Mouse (Mus musculus) midbrain, embryonic 12.5 days (tissue): ENCODE measurements around the gene Inpp5a. TPM values are rescaled to one million over a fixed set of nuclear protein-coding genes. Genes with fewer than 3 reads are reported as not detected.

Experiments
- ATAC-seq: fragments of 200-750 bp; cut with Nextera tagmentation; 2 replicates; pipeline ENCODE4 v1.8.0; 2017; ENCODE audit warnings: low read depth, moderate TSS enrichment, moderate library complexity; ENCODE audit not compliant: low FRiP score
- H3K27ac ChIP-seq: fragments of 300-500 bp; sonication (generic); replicated peaks from 2 replicates; pipeline ENCODE4 v1.5.1; 2016; ENCODE audit warnings: mild to moderate bottlenecking
- H3K27me3 ChIP-seq: fragments of 300-500 bp; sonication (generic); 2 replicates; pipeline ENCODE4 v1.6.1; 2016; ENCODE audit warnings: mild to moderate bottlenecking
- H3K36me3 ChIP-seq: fragments of 300-500 bp; sonication (generic); 2 replicates; pipeline ENCODE4 v1.6.1; 2016
- H3K4me1 ChIP-seq: fragments of 300-500 bp; sonication (generic); 2 replicates; pipeline ENCODE4 v1.6.1; 2016
- H3K4me2 ChIP-seq: fragments of 300-500 bp; sonication (generic); replicated peaks from 2 replicates; pipeline ENCODE4 v1.6.1; 2016; ENCODE audit warnings: mild to moderate bottlenecking, moderate library complexity
- H3K4me3 ChIP-seq: fragments of 300-500 bp; sonication (generic); 2 replicates; pipeline ENCODE4 v1.5.1; 2016; ENCODE audit warnings: mild to moderate bottlenecking
- H3K9ac ChIP-seq: fragments of 300-500 bp; sonication (generic); replicated peaks from 2 replicates; pipeline ENCODE4 v1.6.1; 2016; ENCODE audit warnings: mild to moderate bottlenecking, moderate library complexity
- H3K9me3 ChIP-seq: fragments of 300-500 bp; sonication (generic); 2 replicates; pipeline ENCODE4 v1.6.1; 2016; ENCODE audit warnings: mild to moderate bottlenecking
- WGBS: fragments of 180-500 bp; shearing (Covaris S2); methylation state at CpG from one replicate; pipeline ENCODE4 v1.1.7; 2016; 5-methylcytosine and 5-hydroxymethylcytosine counted together
- polyA plus RNA-seq: library from polyadenylated mRNA; unstranded; fragments of >200 nt; fragmentation: Nextera tagmentation; extraction: Ambion mirVana; gene quantifications from 2 replicates; pipeline ENCODE4 v1.2.1, GENCODE M21; 2016

Gene Inpp5a
- polyA plus RNA-seq, 1 experiment from 2014 or later: 24.8 TPM

GRCm38 (mm10) chr7:139536331-139536730, 147.4 kb downstream of the Inpp5a start:
- Histone ChIP-seq H3K36me3 (no peaks in the 10 kb centered on the region), H3K4me1 (peaks cover 2% of the 10 kb centered on the region), H3K4me3 (no peak overlapping the region), H3K9ac (no peak overlapping the region), H3K9me3 (no peaks in the 10 kb centered on the region), H3K27ac (no peak overlapping the region), H3K27me3 (peaks cover 97% of the 10 kb centered on the region), H3K4me2 (no peak overlapping the region)
- ATAC-seq: no peak
- 79% methylated on average over 5 of the region's 5 CpGs for WGBS

- WGBS: 91% methylated on average over 2 of the region's 2 CpGs
- Histone ChIP-seq H3K27me3 (peaks cover 97% of the 10 kb centered on the region), H3K4me1 (no peaks in the 10 kb centered on the region), H3K9me3 (no peaks in the 10 kb centered on the region), H3K4me2 (no peak overlapping the region), H3K27ac (no peak overlapping the region), H3K4me3 (no peak overlapping the region), H3K9ac (no peak overlapping the region), H3K36me3 (no peaks in the 10 kb centered on the region)
- ATAC-seq: no peak
Observed at GRCm38 (mm10) chr7:139536831-139537230, 147.9 kb downstream of the Inpp5a start.

GRCm38 (mm10) chr7:139537831-139538230, 148.9 kb downstream of the Inpp5a start:
- no peaks in the 10 kb centered on the region for H3K4me1 ChIP-seq
- peaks cover 95% of the 10 kb centered on the region for H3K27me3 ChIP-seq
- no peaks in the 10 kb centered on the region for H3K36me3 ChIP-seq
- H3K9me3 ChIP-seq: no peaks in the 10 kb centered on the region
- WGBS: 93% methylated on average over 9 of the region's 9 CpGs
- no peak overlapping the region for H3K4me3 ChIP-seq
- no peak overlapping the region for H3K4me2 ChIP-seq
- H3K9ac ChIP-seq: no peak overlapping the region
- ATAC-seq: no peak
- no peak overlapping the region for H3K27ac ChIP-seq

- H3K4me2 ChIP-seq: no peak overlapping the region
- no peak for ATAC-seq
- 81% methylated on average over 2 of the region's 2 CpGs for WGBS
Observed at GRCm38 (mm10) chr7:139538541-139538940, 149.6 kb downstream of the Inpp5a start.

GRCm38 (mm10) chr7:139540601-139541000, 151.7 kb downstream of the Inpp5a start:
- Histone ChIP-seq H3K36me3 (no peaks in the 10 kb centered on the region), H3K4me3 (no peak overlapping the region), H3K27ac (no peak overlapping the region), H3K9me3 (no peaks in the 10 kb centered on the region), H3K4me2 (no peak overlapping the region), H3K9ac (no peak overlapping the region), H3K4me1 (peaks cover 12% of the 10 kb centered on the region), H3K27me3 (peaks cover 95% of the 10 kb centered on the region)
- no peak for ATAC-seq
- WGBS: 74% methylated on average over 1 of the region's 1 CpGs

More at GRCm38 (mm10) chr7:139538541-139538940, 149.6 kb downstream of the Inpp5a start:
- H3K4me1 ChIP-seq: no peaks in the 10 kb centered on the region
- no peak overlapping the region for H3K4me3 ChIP-seq
- peaks cover 95% of the 10 kb centered on the region for H3K27me3 ChIP-seq
- no peak overlapping the region for H3K9ac ChIP-seq
- H3K9me3 ChIP-seq: no peaks in the 10 kb centered on the region
- H3K27ac ChIP-seq: no peak overlapping the region
- no peaks in the 10 kb centered on the region for H3K36me3 ChIP-seq

- Histone ChIP-seq H3K4me1 (peaks cover 20% of the 10 kb centered on the region), H3K4me2 (no peak overlapping the region), H3K9me3 (no peaks in the 10 kb centered on the region), H3K27ac (no peak overlapping the region), H3K4me3 (no peak overlapping the region), H3K9ac (no peak overlapping the region), H3K36me3 (no peaks in the 10 kb centered on the region), H3K27me3 (peaks cover 95% of the 10 kb centered on the region)
- 88% methylated on average over 6 of the region's 6 CpGs for WGBS
- no peak for ATAC-seq
Observed at GRCm38 (mm10) chr7:139541422-139541821, 152.5 kb downstream of the Inpp5a start.

- H3K27me3 ChIP-seq: peaks cover 95% of the 10 kb centered on the region
- H3K9me3 ChIP-seq: no peaks in the 10 kb centered on the region
- 36% methylated on average over 12 of the region's 12 CpGs for WGBS
- peaks cover 21% of the 10 kb centered on the region for H3K4me1 ChIP-seq
- H3K4me2 ChIP-seq: no peak overlapping the region
- H3K27ac ChIP-seq: peak overlapping the region; percentile 26
- no peaks in the 10 kb centered on the region for H3K36me3 ChIP-seq
- no peak overlapping the region for H3K9ac ChIP-seq
- ATAC-seq: peak; percentile 89
- no peak overlapping the region for H3K4me3 ChIP-seq
Observed at GRCm38 (mm10) chr7:139544706-139545625, 156.1 kb downstream of the Inpp5a start.

GRCm38 (mm10) chr7:139547325-139547724, 158.4 kb downstream of the Inpp5a start:
- H3K9ac ChIP-seq: no peak overlapping the region
- H3K4me1 ChIP-seq: peaks cover 33% of the 10 kb centered on the region
- no peak overlapping the region for H3K4me2 ChIP-seq
- no peak for ATAC-seq
- WGBS: 88% methylated on average over 2 of the region's 2 CpGs
- no peak overlapping the region for H3K4me3 ChIP-seq
- H3K27ac ChIP-seq: no peak overlapping the region
- peaks cover 95% of the 10 kb centered on the region for H3K27me3 ChIP-seq
- H3K36me3 ChIP-seq: no peaks in the 10 kb centered on the region
- no peaks in the 10 kb centered on the region for H3K9me3 ChIP-seq

- H3K9me3 ChIP-seq: no peaks in the 10 kb centered on the region
- no peaks in the 10 kb centered on the region for H3K36me3 ChIP-seq
- no peak for ATAC-seq
- H3K4me1 ChIP-seq: peaks cover 25% of the 10 kb centered on the region
- no peak overlapping the region for H3K9ac ChIP-seq
- peaks cover 94% of the 10 kb centered on the region for H3K27me3 ChIP-seq
- H3K27ac ChIP-seq: no peak overlapping the region
- 67% methylated on average over 3 of the region's 3 CpGs for WGBS
- no peak overlapping the region for H3K4me2 ChIP-seq
- H3K4me3 ChIP-seq: no peak overlapping the region
Observed at GRCm38 (mm10) chr7:139550086-139550783, 161.3 kb downstream of the Inpp5a start.

- Histone ChIP-seq H3K9me3 (no peaks in the 10 kb centered on the region), H3K4me1 (peaks cover 18% of the 10 kb centered on the region), H3K9ac (no peak overlapping the region), H3K4me2 (no peak overlapping the region), H3K27ac (no peak overlapping the region), H3K27me3 (peaks cover 91% of the 10 kb centered on the region), H3K36me3 (no peaks in the 10 kb centered on the region), H3K4me3 (no peak overlapping the region)
- 21% methylated on average over 2 of the region's 2 CpGs for WGBS
- 0 out of 2 replicates have a peak, but pooled peaks have one; percentile 47 for ATAC-seq
Observed at GRCm38 (mm10) chr7:139551519-139551918, 162.6 kb downstream of the Inpp5a start.

- Histone ChIP-seq H3K4me3 (no peak overlapping the region), H3K9me3 (no peaks in the 10 kb centered on the region), H3K4me2 (no peak overlapping the region), H3K4me1 (peaks cover 13% of the 10 kb centered on the region), H3K9ac (no peak overlapping the region), H3K27me3 (peaks cover 88% of the 10 kb centered on the region), H3K27ac (no peak overlapping the region), H3K36me3 (no peaks in the 10 kb centered on the region)
- 20% methylated on average over 5 of the region's 5 CpGs for WGBS
- no peak for ATAC-seq
Observed at GRCm38 (mm10) chr7:139556331-139556730, 167.4 kb downstream of the Inpp5a start.
